Mouse (Mus musculus): ENCODE measurements around the gene Ywhag.

GRCm38 (mm10) chr5:135866662-135867061 lies 67.8 kb downstream of the Ywhag start:
- no peak for TF ChIP-seq CTCF (IDR thresholded peaks at IDR 0.05; ENCODE audit: borderline replicate concordance, control insufficient read depth, extremely low read depth, insufficient read depth, low read length, poor library complexity)
- no peak for TF ChIP-seq POLR2A (IDR thresholded peaks at IDR 0.05; ENCODE audit: control insufficient read depth, extremely low read depth, insufficient read depth, low read length, poor library complexity)
